Mouse (Mus musculus) small intestine, adult 2 months (tissue): ENCODE measurements at regions not wholly inside any gene's neighbourhood (a gene's known extent, or its start where the extent isn't known, plus 50 kb on each side); places are given as distances from the start of the nearest gene placed in this dataset.

Experiments
- CTCF ChIP-seq: fragments of 200-500 bp; IDR thresholded peaks from 2 replicates; pipeline ENCODE4 v1.5.1; 2012; ENCODE audit warnings: low read depth, mild to moderate bottlenecking, control low read depth, inconsistent platforms, low read length, moderate library complexity, mixed read lengths; ENCODE audit not compliant: insufficient replicate concordance, insufficient read length; ENCODE audit errors: extremely low read depth
- POLR2A ChIP-seq: fragments of 200-500 bp; IDR thresholded peaks from 2 replicates; pipeline ENCODE4 v1.6.1; 2012; ENCODE audit warnings: low read depth, mild to moderate bottlenecking, control low read depth, inconsistent platforms, low read length, moderate library complexity

DNA sequence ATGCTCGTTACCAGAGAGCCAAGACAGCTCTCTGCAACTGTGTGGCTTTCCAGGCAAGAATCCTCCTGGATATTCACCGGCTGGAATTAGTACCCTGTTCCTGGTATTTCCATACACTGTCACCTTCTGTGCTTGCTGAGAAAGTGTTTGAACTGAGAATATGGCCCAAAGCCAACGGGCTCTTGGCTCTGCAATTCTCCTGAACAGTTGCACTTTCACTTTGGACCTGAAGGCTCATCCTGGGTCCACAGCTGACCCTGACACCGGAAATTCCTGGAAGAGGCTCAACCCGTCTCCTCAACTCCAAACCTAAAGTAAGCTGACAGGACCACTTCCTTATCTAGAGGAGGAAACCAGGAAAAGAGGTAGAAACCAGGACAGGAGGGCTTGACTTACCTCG is 69.7 kb upstream of the Ipo5 start:
- no peak for TF ChIP-seq CTCF
- no peak for TF ChIP-seq POLR2A
